Mouse (Mus musculus): ENCODE data around the gene Tubgcp6. TPM values are rescaled to one million over a fixed set of nuclear protein-coding genes. Genes with fewer than 3 reads are reported as not detected.

Tubgcp6 gene
- polyA plus RNA-seq, 1 experiment from 2014 or later = 16.9 TPM

- Histone ChIP-seq H3K9me3 (no peaks in the 10 kb centered on the region), H3K4me3 (no peak overlapping the region), H3K4me1 (replicated peaks) (peaks cover 37% of the 10 kb centered on the region), H3K9ac (no peak overlapping the region), H3K27me3 (no peaks in the 10 kb centered on the region), H3K4me2 (no peak overlapping the region), H3K36me3 (0 out of 2 replicates have a peak, but pooled peaks cover 3% of the 10 kb centered on the region), H3K27ac (replicated peaks) (no peak overlapping the region)
- no peak for ATAC-seq (ENCODE audit: low FRiP score, low read depth)
- WGBS = 90% methylated on average over 8 of the region's 8 CpGs
These were observed 3.7 kb upstream of the Tubgcp6 start for GRCm38 (mm10) chr15:89126622-89127021.

- Histone ChIP-seq H3K27ac (replicated peaks) (no peak overlapping the region), H3K27me3 (no peaks in the 10 kb centered on the region), H3K9ac (no peak overlapping the region), H3K4me2 (no peak overlapping the region), H3K9me3 (no peaks in the 10 kb centered on the region), H3K36me3 (0 out of 2 replicates have a peak, but pooled peaks cover 3% of the 10 kb centered on the region), H3K4me3 (no peak overlapping the region), H3K4me1 (replicated peaks) (peaks cover 50% of the 10 kb centered on the region)
- ATAC-seq (ENCODE audit: low FRiP score, low read depth) = no peak
- 91% methylated on average over 9 of the region's 9 CpGs for WGBS
These were observed 2.4 kb upstream of the Tubgcp6 start for GRCm38 (mm10) chr15:89125351-89125750.

GRCm38 (mm10) chr15:89124312-89124711, 1.4 kb upstream of the Tubgcp6 start:
- 94% methylated on average over 3 of the region's 3 CpGs for whole genome bisulfite sequencing
- peak overlapping the region; percentile 92; the same call in 1 of the 2 replicates for H3K27ac ChIP-seq (replicated peaks)

GRCm38 (mm10) chr15:89123595-89123994, 683 bp upstream of the Tubgcp6 start:
- Histone ChIP-seq H3K27ac (replicated peaks) (peak overlapping the region; percentile 92), H3K4me1 (replicated peaks) (peaks cover 54% of the 10 kb centered on the region), H3K4me2 (peak overlapping the region; percentile 93), H3K9me3 (no peaks in the 10 kb centered on the region), H3K4me3 (peak overlapping the region; percentile 91), H3K9ac (peak overlapping the region; percentile 74), H3K36me3 (0 out of 2 replicates have a peak, but pooled peaks cover 3% of the 10 kb centered on the region), H3K27me3 (no peaks in the 10 kb centered on the region)
- 35% methylated on average over 11 of the region's 11 CpGs for WGBS
- peak; percentile 4; the same call in 1 of the 2 replicates for ATAC-seq (ENCODE audit: low FRiP score, low read depth)

More at GRCm38 (mm10) chr15:89124312-89124711, 1.4 kb upstream of the Tubgcp6 start:
- Histone ChIP-seq H3K4me3 (no peak overlapping the region), H3K36me3 (0 out of 2 replicates have a peak, but pooled peaks cover 3% of the 10 kb centered on the region), H3K9me3 (no peaks in the 10 kb centered on the region), H3K27me3 (no peaks in the 10 kb centered on the region), H3K9ac (no peak overlapping the region), H3K4me2 (peak overlapping the region; percentile 93; the same call in 1 of the 2 replicates), H3K4me1 (replicated peaks) (peaks cover 60% of the 10 kb centered on the region)
- ATAC-seq (ENCODE audit: low FRiP score, low read depth) = no peak

GRCm38 (mm10) chr15:89118007-89118406, 4.9 kb downstream of the Tubgcp6 start:
- Histone ChIP-seq H3K4me2 (no peak overlapping the region), H3K4me3 (no peak overlapping the region), H3K36me3 (peaks cover 34% of the 10 kb centered on the region), H3K27ac (replicated peaks) (no peak overlapping the region), H3K27me3 (no peaks in the 10 kb centered on the region), H3K9me3 (no peaks in the 10 kb centered on the region), H3K9ac (no peak overlapping the region), H3K4me1 (replicated peaks) (peaks cover 36% of the 10 kb centered on the region)
- no peak for ATAC-seq (ENCODE audit: low FRiP score, low read depth)

GRCm38 (mm10) chr15:89110147-89110546, 12.8 kb downstream of the Tubgcp6 start:
- no peak overlapping the region for H3K9ac ChIP-seq
- no peak overlapping the region for H3K4me2 ChIP-seq
- WGBS = 86% methylated on average over 9 of the region's 9 CpGs

GRCm38 (mm10) chr15:89106976-89107375, 15.9 kb downstream of the Tubgcp6 start:
- no peak overlapping the region for H3K4me2 ChIP-seq
- no peaks in the 10 kb centered on the region for H3K9me3 ChIP-seq
- H3K9ac ChIP-seq = no peak overlapping the region
- H3K36me3 ChIP-seq = peaks cover 85% of the 10 kb centered on the region
- H3K4me3 ChIP-seq = no peak overlapping the region
- ATAC-seq (ENCODE audit: low FRiP score, low read depth) = no peak
- 93% methylated on average over 1 of the region's 1 CpGs for WGBS
- no peak overlapping the region for H3K27ac ChIP-seq (replicated peaks)
- H3K27me3 ChIP-seq = no peaks in the 10 kb centered on the region
- no peaks in the 10 kb centered on the region for H3K4me1 ChIP-seq (replicated peaks)

More at GRCm38 (mm10) chr15:89110147-89110546, 12.8 kb downstream of the Tubgcp6 start:
- no peaks in the 10 kb centered on the region for H3K4me1 ChIP-seq (replicated peaks)
- ATAC-seq (ENCODE audit: low FRiP score, low read depth) = no peak
- no peak overlapping the region for H3K27ac ChIP-seq (replicated peaks)
- H3K9me3 ChIP-seq = no peaks in the 10 kb centered on the region
- H3K4me3 ChIP-seq = no peak overlapping the region
- H3K36me3 ChIP-seq = peaks cover 87% of the 10 kb centered on the region
- H3K27me3 ChIP-seq = no peaks in the 10 kb centered on the region

- WGBS = 90% methylated on average over 13 of the region's 13 CpGs
- ATAC-seq (ENCODE audit: low FRiP score, low read depth) = no peak
These were observed 16.8 kb downstream of the Tubgcp6 start for GRCm38 (mm10) chr15:89106073-89106472.

GRCm38 (mm10) chr15:89104425-89104824, 18.5 kb downstream of the Tubgcp6 start:
- no peaks in the 10 kb centered on the region for H3K9me3 ChIP-seq
- H3K36me3 ChIP-seq = peaks cover 88% of the 10 kb centered on the region
- no peaks in the 10 kb centered on the region for H3K4me1 ChIP-seq (replicated peaks)
- ATAC-seq (ENCODE audit: low FRiP score, low read depth) = no peak
- no peak overlapping the region for H3K4me2 ChIP-seq
- H3K9ac ChIP-seq = no peak overlapping the region
- H3K27ac ChIP-seq (replicated peaks) = no peak overlapping the region
- WGBS = 94% methylated on average over 8 of the region's 8 CpGs
- no peak overlapping the region for H3K4me3 ChIP-seq
- H3K27me3 ChIP-seq = no peaks in the 10 kb centered on the region

More at GRCm38 (mm10) chr15:89106073-89106472, 16.8 kb downstream of the Tubgcp6 start:
- peaks cover 87% of the 10 kb centered on the region for H3K36me3 ChIP-seq
- no peaks in the 10 kb centered on the region for H3K27me3 ChIP-seq
- no peak overlapping the region for H3K4me3 ChIP-seq
- no peaks in the 10 kb centered on the region for H3K9me3 ChIP-seq
- H3K27ac ChIP-seq (replicated peaks) = no peak overlapping the region
- no peaks in the 10 kb centered on the region for H3K4me1 ChIP-seq (replicated peaks)
- no peak overlapping the region for H3K9ac ChIP-seq
- no peak overlapping the region for H3K4me2 ChIP-seq

GRCm38 (mm10) chr15:89103921-89104320, 19.0 kb downstream of the Tubgcp6 start:
- 84% methylated on average over 10 of the region's 10 CpGs for WGBS
- Histone ChIP-seq H3K9ac (no peak overlapping the region), H3K36me3 (peaks cover 91% of the 10 kb centered on the region), H3K4me3 (no peak overlapping the region), H3K27me3 (no peaks in the 10 kb centered on the region), H3K9me3 (no peaks in the 10 kb centered on the region), H3K4me1 (replicated peaks) (no peaks in the 10 kb centered on the region), H3K4me2 (no peak overlapping the region), H3K27ac (replicated peaks) (no peak overlapping the region)
- no peak for ATAC-seq (ENCODE audit: low FRiP score, low read depth)

GRCm38 (mm10) chr15:89102646-89103045, 20.3 kb downstream of the Tubgcp6 start:
- WGBS = 45% methylated on average over 5 of the region's 5 CpGs
- peaks cover 90% of the 10 kb centered on the region for H3K36me3 ChIP-seq
- no peak overlapping the region for H3K4me2 ChIP-seq
- no peak for ATAC-seq (ENCODE audit: low FRiP score, low read depth)
- H3K27ac ChIP-seq (replicated peaks) = no peak overlapping the region
- H3K9me3 ChIP-seq = no peaks in the 10 kb centered on the region
- H3K4me3 ChIP-seq = no peak overlapping the region
- no peaks in the 10 kb centered on the region for H3K4me1 ChIP-seq (replicated peaks)
- no peak overlapping the region for H3K9ac ChIP-seq
- no peaks in the 10 kb centered on the region for H3K27me3 ChIP-seq

- Histone ChIP-seq H3K9ac (no peak overlapping the region), H3K9me3 (no peaks in the 10 kb centered on the region), H3K4me2 (no peak overlapping the region), H3K4me3 (no peak overlapping the region), H3K27me3 (no peaks in the 10 kb centered on the region), H3K4me1 (replicated peaks) (no peaks in the 10 kb centered on the region), H3K27ac (replicated peaks) (no peak overlapping the region), H3K36me3 (peaks cover 90% of the 10 kb centered on the region)
- WGBS = 94% methylated on average over 12 of the region's 12 CpGs
- ATAC-seq (ENCODE audit: low FRiP score, low read depth) = no peak
These were observed 22.1 kb downstream of the Tubgcp6 start for GRCm38 (mm10) chr15:89100823-89101222.

GRCm38 (mm10) chr15:89098616-89099015, 24.3 kb downstream of the Tubgcp6 start:
- Histone ChIP-seq H3K36me3 (peaks cover 79% of the 10 kb centered on the region), H3K27ac (replicated peaks) (no peak overlapping the region), H3K4me1 (replicated peaks) (no peaks in the 10 kb centered on the region), H3K27me3 (no peaks in the 10 kb centered on the region), H3K4me3 (no peak overlapping the region), H3K9me3 (no peaks in the 10 kb centered on the region), H3K9ac (no peak overlapping the region), H3K4me2 (no peak overlapping the region)
- 92% methylated on average over 7 of the region's 7 CpGs for WGBS
- no peak for ATAC-seq (ENCODE audit: low FRiP score, low read depth)
